Mouse (Mus musculus) intestine, embryonic 14.5 days (tissue): ENCODE measurements around the gene Ccndbp1. TPM values are rescaled to one million over a fixed set of nuclear protein-coding genes. Genes with fewer than 3 reads are reported as not detected.

Source experiments
- ATAC-seq: fragments of 200-750 bp; cut with Nextera tagmentation; replicated peaks from 2 replicates; pipeline ENCODE4 v1.8.0; 2017; ENCODE audit warnings: low read depth, moderate number of reproducible peaks, moderate TSS enrichment, moderate library complexity; ENCODE audit not compliant: low FRiP score, low TSS enrichment
- DNase-seq: peaks from one replicate; pipeline ENCODE4 v3.0.0-alpha.2; 2018; ENCODE audit warnings: low spot score
- H3K27ac ChIP-seq: fragments of 300-500 bp; sonication (generic); 2 replicates; pipeline ENCODE4 v1.5.1; 2014; ENCODE audit warnings: low read depth, mild to moderate bottlenecking, control low read depth
- H3K27me3 ChIP-seq: fragments of 300-500 bp; sonication (generic); replicated peaks from 2 replicates; pipeline ENCODE4 v1.6.1; 2014; ENCODE audit warnings: low read length, control low read depth; ENCODE audit not compliant: control insufficient read depth, insufficient read depth
- H3K36me3 ChIP-seq: fragments of 300-500 bp; sonication (generic); 2 replicates; pipeline ENCODE4 v1.6.1; 2014; ENCODE audit warnings: low read length, control low read depth; ENCODE audit not compliant: control insufficient read depth, insufficient read depth
- H3K4me1 ChIP-seq: fragments of 300-500 bp; sonication (generic); replicated peaks from 2 replicates; pipeline ENCODE4 v1.6.1; 2014; ENCODE audit warnings: low read length, control low read depth, mixed read lengths; ENCODE audit not compliant: control insufficient read depth, insufficient read depth
- H3K4me2 ChIP-seq: fragments of 300-500 bp; sonication (generic); 2 replicates; pipeline ENCODE4 v1.6.1; 2014; ENCODE audit warnings: low read length
- H3K4me3 ChIP-seq: fragments of 300-500 bp; sonication (generic); 2 replicates; pipeline ENCODE4 v1.5.1; 2014; ENCODE audit warnings: low read depth, low read length, control low read depth, mixed read lengths
- H3K9ac ChIP-seq: fragments of 300-500 bp; sonication (generic); 2 replicates; pipeline ENCODE4 v1.6.1; 2014; ENCODE audit warnings: mild to moderate bottlenecking, low read length
- H3K9me3 ChIP-seq: fragments of 300-500 bp; sonication (generic); 2 replicates; pipeline ENCODE4 v1.6.1; 2016; ENCODE audit warnings: low read length, control low read depth; ENCODE audit not compliant: control insufficient read depth
- WGBS: fragments of 180-500 bp; shearing (Covaris S2); extraction: QIAGEN DNeasy Blood & Tissue Kit; methylation state at CpG from one replicate; pipeline ENCODE4 v1.1.7; 2014; 5-methylcytosine and 5-hydroxymethylcytosine counted together
- polyA plus RNA-seq: library from polyadenylated mRNA; unstranded; fragments of >200 nt; fragmentation: Nextera tagmentation; extraction: Ambion mirVana; gene quantifications from 2 replicates; pipeline ENCODE4 v1.2.1, GENCODE M21; 2014

Gene Ccndbp1
- polyA plus RNA-seq, 1 experiment from 2014 or later, result 36.0 TPM

GRCm38 (mm10) chr2:121039382-121039781, 31.2 kb downstream of the Ccndbp1 start:
- no peaks in the 10 kb centered on the region for H3K27me3 ChIP-seq
- DNase-seq (no peak), ATAC-seq (no peak)
- no peaks in the 10 kb centered on the region for H3K36me3 ChIP-seq
- H3K9ac ChIP-seq, result no peak overlapping the region
- no peaks in the 10 kb centered on the region for H3K4me1 ChIP-seq
- H3K4me3 ChIP-seq, result no peak overlapping the region
- no peak overlapping the region for H3K27ac ChIP-seq
- WGBS, result 98% methylated on average over 1 of the region's 1 CpGs
- no peaks in the 10 kb centered on the region for H3K9me3 ChIP-seq
- H3K4me2 ChIP-seq, result no peak overlapping the region

- no peak overlapping the region for H3K27ac ChIP-seq
- no peak overlapping the region for H3K4me3 ChIP-seq
- ATAC-seq, result no peak
- H3K9ac ChIP-seq, result no peak overlapping the region
- H3K4me1 ChIP-seq, result no peaks in the 10 kb centered on the region
- H3K9me3 ChIP-seq, result no peaks in the 10 kb centered on the region
- no peaks in the 10 kb centered on the region for H3K36me3 ChIP-seq
- no peak for DNase-seq
- no peak overlapping the region for H3K4me2 ChIP-seq
- no peaks in the 10 kb centered on the region for H3K27me3 ChIP-seq
- 49% methylated on average over 5 of the region's 5 CpGs for WGBS
These were observed 32.9 kb downstream of the Ccndbp1 start for GRCm38 (mm10) chr2:121041098-121041497.

- Histone ChIP-seq H3K9ac (no peak overlapping the region), H3K27ac (no peak overlapping the region), H3K4me3 (no peak overlapping the region), H3K36me3 (no peaks in the 10 kb centered on the region), H3K4me1 (no peaks in the 10 kb centered on the region), H3K27me3 (no peaks in the 10 kb centered on the region), H3K4me2 (no peak overlapping the region), H3K9me3 (no peaks in the 10 kb centered on the region)
- ATAC-seq (no peak), DNase-seq (no peak)
- 81% methylated on average over 4 of the region's 4 CpGs for WGBS
These were observed 37.5 kb downstream of the Ccndbp1 start for GRCm38 (mm10) chr2:121045653-121046052.

GRCm38 (mm10) chr2:121052176-121052575, 44.0 kb downstream of the Ccndbp1 start:
- no peaks in the 10 kb centered on the region for H3K4me1 ChIP-seq
- 92% methylated on average over 5 of the region's 5 CpGs for WGBS
- no peaks in the 10 kb centered on the region for H3K9me3 ChIP-seq
- DNase-seq, result no peak
- no peak for ATAC-seq
- H3K9ac ChIP-seq, result no peak overlapping the region
- H3K36me3 ChIP-seq, result no peaks in the 10 kb centered on the region
- no peak overlapping the region for H3K4me3 ChIP-seq
- H3K27me3 ChIP-seq, result no peaks in the 10 kb centered on the region
- H3K4me2 ChIP-seq, result no peak overlapping the region
- H3K27ac ChIP-seq, result no peak overlapping the region

- H3K9me3 ChIP-seq, result no peaks in the 10 kb centered on the region
- no peaks in the 10 kb centered on the region for H3K36me3 ChIP-seq
- no peaks in the 10 kb centered on the region for H3K4me1 ChIP-seq
- no peaks in the 10 kb centered on the region for H3K27me3 ChIP-seq
- 73% methylated on average over 2 of the region's 2 CpGs for WGBS
- DNase-seq, result no peak
- no peak overlapping the region for H3K27ac ChIP-seq
- H3K9ac ChIP-seq, result no peak overlapping the region
- H3K4me2 ChIP-seq, result no peak overlapping the region
- H3K4me3 ChIP-seq, result no peak overlapping the region
- no peak for ATAC-seq
These were observed 45.9 kb downstream of the Ccndbp1 start for GRCm38 (mm10) chr2:121054060-121054459.

- H3K27ac ChIP-seq, result no peak overlapping the region
- no peaks in the 10 kb centered on the region for H3K4me1 ChIP-seq
- H3K27me3 ChIP-seq, result no peaks in the 10 kb centered on the region
- no peak for DNase-seq
- H3K4me3 ChIP-seq, result no peak overlapping the region
- H3K9ac ChIP-seq, result no peak overlapping the region
- WGBS, result 85% methylated on average over 6 of the region's 6 CpGs
- H3K36me3 ChIP-seq, result no peaks in the 10 kb centered on the region
- H3K4me2 ChIP-seq, result no peak overlapping the region
- no peaks in the 10 kb centered on the region for H3K9me3 ChIP-seq
- ATAC-seq, result no peak
These were observed 47.7 kb downstream of the Ccndbp1 start for GRCm38 (mm10) chr2:121055915-121056314.

GRCm38 (mm10) chr2:121057997-121058396, 49.8 kb downstream of the Ccndbp1 start:
- H3K9ac ChIP-seq, result no peak overlapping the region
- no peaks in the 10 kb centered on the region for H3K36me3 ChIP-seq
- H3K27ac ChIP-seq, result no peak overlapping the region
- no peak overlapping the region for H3K4me3 ChIP-seq
- ATAC-seq, result no peak
- H3K27me3 ChIP-seq, result no peaks in the 10 kb centered on the region
- no peak for DNase-seq
- H3K4me2 ChIP-seq, result no peak overlapping the region
- no peaks in the 10 kb centered on the region for H3K9me3 ChIP-seq
- no peaks in the 10 kb centered on the region for H3K4me1 ChIP-seq
- 51% methylated on average over 6 of the region's 6 CpGs for WGBS

- Histone ChIP-seq H3K4me3 (no peak overlapping the region), H3K9me3 (no peaks in the 10 kb centered on the region), H3K4me1 (no peaks in the 10 kb centered on the region), H3K36me3 (no peaks in the 10 kb centered on the region), H3K27me3 (no peaks in the 10 kb centered on the region), H3K4me2 (no peak overlapping the region), H3K27ac (no peak overlapping the region), H3K9ac (no peak overlapping the region)
- 31% methylated on average over 2 of the region's 2 CpGs for WGBS
- no peak for ATAC-seq
- no peak for DNase-seq
These were observed 53.1 kb downstream of the Ccndbp1 start for GRCm38 (mm10) chr2:121061315-121061714.
